Mouse (Mus musculus) forebrain, embryonic 16.5 days (tissue): ENCODE measurements around the gene Creb3l4. TPM values are rescaled to one million over a fixed set of nuclear protein-coding genes. Genes with fewer than 3 reads are reported as not detected.

Source experiments
- ATAC-seq: fragments of 200-750 bp; cut with Nextera tagmentation; 2 replicates; pipeline ENCODE4 v1.8.0; 2017; ENCODE audit warnings: mild to moderate bottlenecking, moderate library complexity
- H3K27ac ChIP-seq: fragments of 300-500 bp; sonication (generic); 2 replicates; pipeline ENCODE4 v1.5.1; 2014; ENCODE audit warnings: low read length, control low read depth
- H3K27me3 ChIP-seq: fragments of 300-500 bp; sonication (generic); replicated peaks from 2 replicates; pipeline ENCODE4 v1.6.1; 2014; ENCODE audit warnings: low read length; ENCODE audit not compliant: control insufficient read depth, insufficient read depth
- H3K36me3 ChIP-seq: fragments of 300-500 bp; sonication (generic); 2 replicates; pipeline ENCODE4 v1.6.1; 2014; ENCODE audit not compliant: control insufficient read depth, insufficient read depth
- H3K4me1 ChIP-seq: fragments of 300-500 bp; sonication (generic); replicated peaks from 2 replicates; pipeline ENCODE4 v1.6.1; 2014; ENCODE audit warnings: low read length; ENCODE audit not compliant: control insufficient read depth, insufficient read depth
- H3K4me2 ChIP-seq: fragments of 300-500 bp; sonication (generic); 2 replicates; pipeline ENCODE4 v1.6.1; 2014; ENCODE audit warnings: mild to moderate bottlenecking, low read length, control low read depth
- H3K4me3 ChIP-seq: fragments of 300-500 bp; sonication (generic); replicated peaks from 2 replicates; pipeline ENCODE4 v1.5.1; 2014; ENCODE audit warnings: mild to moderate bottlenecking, low read length, control low read depth
- H3K9ac ChIP-seq: fragments of 300-500 bp; sonication (generic); replicated peaks from 2 replicates; pipeline ENCODE4 v1.6.1; 2014; ENCODE audit warnings: low read depth, low read length, control low read depth
- H3K9me3 ChIP-seq: fragments of 300-500 bp; sonication (generic); 2 replicates; pipeline ENCODE4 v1.6.1; 2016; ENCODE audit warnings: low read length; ENCODE audit not compliant: control insufficient read depth
- WGBS: fragments of 180-500 bp; shearing (Covaris S2); extraction: QIAGEN DNeasy Blood & Tissue Kit; methylation state at CpG from one replicate; pipeline ENCODE4 v1.1.7; 2014; 5-methylcytosine and 5-hydroxymethylcytosine counted together
- microRNA-seq: library from miRNA; unstranded; fragments of <30 nt; microRNA quantifications from one replicate; pipeline ENCODE4, GENCODE M21; 2017
- polyA plus RNA-seq: library from polyadenylated mRNA; unstranded; fragments of >200 nt; fragmentation: Nextera tagmentation; extraction: Ambion mirVana; gene quantifications from 2 replicates; pipeline ENCODE4 v1.2.1, GENCODE M21; 2015

Creb3l4 gene
- polyA plus RNA-seq, 1 experiment from 2014 or later, result 2.7 TPM

- Histone ChIP-seq H3K4me2 (no peak overlapping the region), H3K36me3 (no peaks in the 10 kb centered on the region), H3K9ac (no peak overlapping the region), H3K4me1 (no peaks in the 10 kb centered on the region), H3K27ac (no peak overlapping the region), H3K9me3 (no peaks in the 10 kb centered on the region), H3K4me3 (no peak overlapping the region), H3K27me3 (no peaks in the 10 kb centered on the region)
- no peak for ATAC-seq
- WGBS, result 82% methylated on average over 11 of the region's 11 CpGs
Observed at GRCm38 (mm10) chr3:90190859-90191510, 52.3 kb downstream of the Creb3l4 start.

Small RNA genes lying within 50 kb of the gene (microRNA-seq; reads per million reads assigned to microRNA genes)
- not detected for gene Mir7012

Other genes starting within 250 kb of the Creb3l4 start
- 134 and 145 TPM in 2 replicates for gene Hax1, start 244.7 kb downstream of the Creb3l4 start, polyA plus RNA-seq
- 220 and 232 TPM in 2 replicates for gene 4933434E20Rik, start 191.9 kb downstream of the Creb3l4 start, polyA plus RNA-seq
- 146 and 158 TPM in 2 replicates for gene Ubap2l, start 190.9 kb downstream of the Creb3l4 start, polyA plus RNA-seq
- 471 and 509 TPM in 2 replicates for gene Tpm3, start 170.9 kb downstream of the Creb3l4 start, polyA plus RNA-seq
- 0.22 and 0.42 TPM in 2 replicates for gene Nup210l, start 139.4 kb downstream of the Creb3l4 start, polyA plus RNA-seq
- gene Rps27, start 29.9 kb downstream of the Creb3l4 start, polyA plus RNA-seq, result 790 and 871 TPM in 2 replicates
- gene Rab13, start 29.8 kb downstream of the Creb3l4 start, polyA plus RNA-seq, result 21.7 and 22.2 TPM in 2 replicates
- 106 and 114 TPM in 2 replicates for gene Jtb, start 11.9 kb downstream of the Creb3l4 start, polyA plus RNA-seq
- gene Slc39a1, start 4.7 kb upstream of the Creb3l4 start, polyA plus RNA-seq, result 42.5 and 43.1 TPM in 2 replicates
- gene Crtc2, start 10.7 kb upstream of the Creb3l4 start, polyA plus RNA-seq, result 18.5 and 23.2 TPM in 2 replicates
- 5.3 and 6.7 TPM in 2 replicates for gene Dennd4b, start 21.7 kb upstream of the Creb3l4 start, polyA plus RNA-seq
- gene Gatad2b, start 49.7 kb upstream of the Creb3l4 start, polyA plus RNA-seq, result 15.2 and 16.5 TPM in 2 replicates
- 17.1 and 20.0 TPM in 2 replicates for gene Slc27a3, start 146.4 kb upstream of the Creb3l4 start, polyA plus RNA-seq
- gene Ints3, start 190.1 kb upstream of the Creb3l4 start, polyA plus RNA-seq, result 32.2 and 32.3 TPM in 2 replicates
- gene Npr1, start 222.4 kb upstream of the Creb3l4 start, polyA plus RNA-seq, result 2.1 and 2.6 TPM in 2 replicates
- 331 and 336 TPM in 2 replicates for gene Ilf2, start 232.6 kb upstream of the Creb3l4 start, polyA plus RNA-seq
- 76.8 and 83.3 TPM in 2 replicates for gene Snapin, start 247.5 kb upstream of the Creb3l4 start, polyA plus RNA-seq